In the genomic region with DNA sequence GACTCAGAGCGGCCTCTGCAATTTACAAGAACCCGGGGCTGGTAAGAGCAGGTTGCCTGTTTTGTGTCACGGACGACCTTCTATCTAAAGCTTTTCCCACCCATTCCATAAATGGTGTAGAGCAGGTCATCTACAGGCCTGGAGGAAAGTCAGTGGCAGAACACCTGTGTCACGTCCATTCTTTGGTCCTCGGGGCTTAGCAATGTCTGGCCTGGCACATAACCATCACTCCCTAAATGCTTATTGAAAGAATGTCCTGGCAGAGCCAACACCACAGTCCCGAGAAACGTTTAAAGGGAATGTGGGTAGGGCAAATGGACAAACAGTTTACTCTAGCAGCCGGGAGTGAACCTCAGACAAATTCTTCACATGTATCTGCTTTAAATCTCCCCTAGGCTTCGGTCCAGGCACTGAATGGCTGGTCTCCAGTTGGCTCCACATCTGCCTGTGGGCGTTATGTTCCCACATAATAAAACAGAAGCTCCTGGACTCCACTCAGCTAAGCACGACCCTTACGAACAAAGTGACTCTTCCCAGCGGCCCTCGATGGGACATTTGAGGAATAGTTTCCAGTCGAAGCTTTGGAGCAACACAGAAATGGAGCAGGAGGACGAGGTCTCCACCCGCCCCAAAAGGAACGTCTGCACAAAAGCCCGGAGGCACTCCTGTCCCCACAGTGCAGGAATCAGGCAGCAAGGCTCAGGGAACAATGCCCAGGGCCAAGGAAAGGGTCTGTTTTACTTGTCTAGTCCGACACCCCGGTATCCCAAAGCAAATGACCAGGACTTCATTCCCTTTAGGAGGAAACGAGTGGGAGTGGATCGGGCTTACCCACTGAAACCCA, we compare ENCODE assay signal across 8 mouse cellular contexts. TPM values are rescaled to one million over a fixed set of nuclear protein-coding genes. Genes with fewer than 3 reads are reported as not detected.
DNase-seq lines count a peak whose midpoint lies in the region; ATAC-seq and TF ChIP-seq lines count a peak whose summit lies in the region.

No protein-coding gene starts in this region.

- H3K27ac ChIP-seq in ES-E14 (ENCODE audit: insufficient read depth, low read depth, low read length, poor library complexity, severe bottlenecking), result no peak overlapping the region
- H3K27ac ChIP-seq in hindbrain, embryonic 14.5 days, result no peak overlapping the region
- H3K27ac ChIP-seq in limb, embryonic 15.5 days, result peak overlapping the region; percentile 81

- no peak overlapping the region for H3ac ChIP-seq in myocyte (ENCODE audit: control insufficient read depth, insufficient read length)

- in situ Hi-C loops in ES-E14 (cut with MboI; ENCODE audit: low sequenced_read_pairs in 2 of 2, unreplicated experiment in 2 of 2), result no loop called here

- 62% methylated on average over 24 of the region's 24 CpGs for WGBS in hindbrain, embryonic 14.5 days
- 32% methylated on average over 24 of the region's 24 CpGs for WGBS in limb, embryonic 15.5 days

- 0 out of 2 replicates have a peak overlapping the region, but pooled peaks have one; percentile 56 for H3K9ac ChIP-seq in ES-E14 (ENCODE audit: insufficient read depth, low read depth, low read length, poor library complexity, severe bottlenecking)
- H3K9ac ChIP-seq in hindbrain, embryonic 14.5 days, result peak overlapping the region; percentile 56
- 0 out of 2 replicates have a peak overlapping the region, but pooled peaks have one; percentile 8 for H3K9ac ChIP-seq in limb, embryonic 15.5 days

- TF ChIP-seq POLR2A in myocyte (IDR thresholded peaks at IDR 0.05; ENCODE audit: insufficient read length, low read depth), result no peak

- H3K4me3 ChIP-seq in ES-E14 (ENCODE audit: insufficient read depth in 1 of 2, low read depth in 1 of 2, low read length in 2 of 2, poor library complexity in 1 of 2, severe bottlenecking in 1 of 2) (no peak overlapping the region; a peak in 1 of 4 replicates), myocyte (peak overlapping the region; percentile 46)
- peak overlapping the region; percentile 44 for H3K4me3 ChIP-seq in hindbrain, embryonic 14.5 days (replicated peaks; ENCODE audit: low read length)
- H3K4me3 ChIP-seq in limb, embryonic 15.5 days, result peak overlapping the region; percentile 45

- no peak for DNase-seq in ES-E14 (ENCODE audit: low read depth, low spot score)
- peak; percentile 86 for DNase-seq in fibroblast of lung, adult 2 months (ENCODE audit: low read depth)
- DNase-seq in hindbrain, embryonic 14.5 days (ENCODE audit: low spot score), result no peak
- no peak for DNase-seq in cerebellum, postnatal 10 days
- DNase-seq in frontal cortex, adult 2 months (ENCODE audit: extremely low spot score in 1 of 2, low spot score in 1 of 2), result no peak
- no peak for DNase-seq in frontal cortex, postnatal 25 days (ENCODE audit: low spot score in 2 of 2)

- peaks cover 0 to 5% of the 10 kb centered on the region in 2 experiments; a peak in 1 of 4 replicates for H3K4me1 ChIP-seq in ES-E14 (ENCODE audit: control insufficient read depth in 2 of 2, insufficient read depth in 2 of 2, low read length in 2 of 2, poor library complexity in 1 of 2)
- H3K4me1 ChIP-seq in hindbrain, embryonic 14.5 days (replicated peaks; ENCODE audit: control insufficient read depth, insufficient read depth, low read length), result peaks cover 5% of the 10 kb centered on the region
- H3K4me1 ChIP-seq in limb, embryonic 15.5 days, result peaks cover 30% of the 10 kb centered on the region

- no peaks in the 10 kb centered on the region for H3K79me2 ChIP-seq in myocyte (ENCODE audit: control insufficient read depth, insufficient read depth)

- H3K4me2 ChIP-seq in hindbrain, embryonic 14.5 days (replicated peaks), result peak overlapping the region; percentile 87
- H3K4me2 ChIP-seq in limb, embryonic 15.5 days, result peak overlapping the region; percentile 83
- H3K4me2 ChIP-seq in myocyte (ENCODE audit: low read depth), result peak overlapping the region; percentile 82

- no peaks in the 10 kb centered on the region for H3K27me3 ChIP-seq in hindbrain, embryonic 14.5 days (ENCODE audit: control insufficient read depth, insufficient read depth, low read length)
- no peaks in the 10 kb centered on the region for H3K27me3 ChIP-seq in limb, embryonic 15.5 days
- H3K27me3 ChIP-seq in myocyte (ENCODE audit: control insufficient read depth, insufficient read depth, insufficient read length), result no peaks in the 10 kb centered on the region

- no peaks in the 10 kb centered on the region for H3K36me3 ChIP-seq in ES-E14 (ENCODE audit: control insufficient read depth, insufficient read depth, low read length, poor library complexity, severe bottlenecking)
- no peaks in the 10 kb centered on the region for H3K36me3 ChIP-seq in hindbrain, embryonic 14.5 days (replicated peaks; ENCODE audit: control insufficient read depth, insufficient read depth)
- no peaks in the 10 kb centered on the region for H3K36me3 ChIP-seq in limb, embryonic 15.5 days
- H3K36me3 ChIP-seq in myocyte (ENCODE audit: control insufficient read depth, insufficient read depth), result no peaks in the 10 kb centered on the region

- H3K9me3 ChIP-seq in ES-E14 (ENCODE audit: control insufficient read depth, insufficient read depth, low read depth, low read length), result no peaks in the 10 kb centered on the region
- peaks cover 8% of the 10 kb centered on the region; the same call in 1 of the 2 replicates for H3K9me3 ChIP-seq in hindbrain, embryonic 14.5 days (ENCODE audit: control insufficient read depth, low read length)
- no peaks in the 10 kb centered on the region for H3K9me3 ChIP-seq in limb, embryonic 15.5 days

- no peak for ATAC-seq in hindbrain, embryonic 14.5 days (ENCODE audit: low FRiP score)
- peak; percentile 60 for ATAC-seq in limb, embryonic 15.5 days (ENCODE audit: insufficient number of reproducible peaks, low FRiP score, low TSS enrichment, low read depth)

TF ChIP-seq in ES-E14, 5 proteins besides CTCF, POLR2A, EP300 and RAD21:
- TF ChIP-seq ZC3H11A (IDR thresholded peaks at IDR 0.05; ENCODE audit: borderline replicate concordance, low read depth, low read length) (no peak), MAFK (IDR thresholded peaks at IDR 0.05; ENCODE audit: insufficient read depth, low read depth, low read length) (no peak), CHD2 (IDR thresholded peaks at IDR 0.05; ENCODE audit: low read depth, low read length) (no peak), HCFC1 (IDR thresholded peaks at IDR 0.05; ENCODE audit: borderline replicate concordance, insufficient read depth, low read length) (no peak), ZNF384 (IDR thresholded peaks at IDR 0.05; ENCODE audit: low read depth, low read length) (no peak)

TF ChIP-seq in myocyte, 11 proteins besides CTCF, POLR2A, EP300 and RAD21:
- TF ChIP-seq MAX (IDR thresholded peaks at IDR 0.05; ENCODE audit: low read depth) (no peak), CEBPB (IDR thresholded peaks at IDR 0.05; ENCODE audit: insufficient read depth, poor library complexity, severe bottlenecking) (no peak), MYOG (IDR thresholded peaks at IDR 0.05; ENCODE audit: control insufficient read depth in 1 of 3, insufficient read depth in 1 of 3, insufficient read length in 2 of 3, low read depth in 2 of 3) (peak in 1 of 3 experiments; percentile 17), MYOD1 (IDR thresholded peaks at IDR 0.05; ENCODE audit: control insufficient read depth in 1 of 3, insufficient read length in 2 of 3, low read depth in 2 of 3) (peak in 2 of 3 experiments; percentile 43 to 63)

RNA-seq across cellular contexts. Expression of gene Zc2hc1c, which starts 1.0 kb away (rescaled TPM):
- total RNA-seq in ES-E14 (2012; rRNA removed), result 0.45 and 0.63 TPM in 2 replicates
- polyA plus RNA-seq in hindbrain, embryonic 14.5 days (2014; fragmentation: Nextera tagmentation; extraction: Ambion mirVana), result 1.9 and 2.0 TPM in 2 replicates
- polyA plus RNA-seq in limb, embryonic 15.5 days (2015; fragmentation: Nextera tagmentation; extraction: Ambion mirVana), result 1.9 and 2.2 TPM in 2 replicates
- 1.7 TPM for polyA plus RNA-seq in myocyte (2012; fragmentation: generic; extraction: Trizol)
- polyA plus RNA-seq in frontal cortex, adult 2 months (2012; rRNA removed), result 0.92 and 0.94 TPM in 2 replicates

RNA-seq across cellular contexts. Expression of gene Acyp1, which starts 1.1 kb away (rescaled TPM):
- total RNA-seq in ES-E14 (2012; rRNA removed), result 12.2 and 15.0 TPM in 2 replicates
- polyA plus RNA-seq in hindbrain, embryonic 14.5 days (2014; fragmentation: Nextera tagmentation; extraction: Ambion mirVana), result 46.8 and 59.1 TPM in 2 replicates
- 41.8 and 42.0 TPM in 2 replicates for polyA plus RNA-seq in limb, embryonic 15.5 days (2015; fragmentation: Nextera tagmentation; extraction: Ambion mirVana)
- polyA plus RNA-seq in myocyte (2012; fragmentation: generic; extraction: Trizol), result 22.0 TPM
- 35.6 and 44.0 TPM in 2 replicates for polyA plus RNA-seq in frontal cortex, adult 2 months (2012; rRNA removed)

RNA-seq across cellular contexts. Expression of gene Mlh3, which starts 19.0 kb away (rescaled TPM):
- total RNA-seq in ES-E14 (2012; rRNA removed), result 12.6 and 13.1 TPM in 2 replicates
- polyA plus RNA-seq in hindbrain, embryonic 14.5 days (2014; fragmentation: Nextera tagmentation; extraction: Ambion mirVana), result 9.4 and 9.5 TPM in 2 replicates
- 8.1 and 9.4 TPM in 2 replicates for polyA plus RNA-seq in limb, embryonic 15.5 days (2015; fragmentation: Nextera tagmentation; extraction: Ambion mirVana)
- polyA plus RNA-seq in myocyte (2012; fragmentation: generic; extraction: Trizol), result 1.4 TPM
- polyA plus RNA-seq in frontal cortex, adult 2 months (2012; rRNA removed), result 13.5 and 14.5 TPM in 2 replicates

RNA-seq across cellular contexts. Expression of gene Nek9, which starts 49.8 kb away (rescaled TPM):
- 18.1 and 20.4 TPM in 2 replicates for total RNA-seq in ES-E14 (2012; rRNA removed)
- polyA plus RNA-seq in hindbrain, embryonic 14.5 days (2014; fragmentation: Nextera tagmentation; extraction: Ambion mirVana), result 9.5 and 10.0 TPM in 2 replicates
- 17.4 and 23.1 TPM in 2 replicates for polyA plus RNA-seq in limb, embryonic 15.5 days (2015; fragmentation: Nextera tagmentation; extraction: Ambion mirVana)
- polyA plus RNA-seq in myocyte (2012; fragmentation: generic; extraction: Trizol), result 40.4 TPM
- 33.9 and 38.0 TPM in 2 replicates for polyA plus RNA-seq in frontal cortex, adult 2 months (2012; rRNA removed)

Comparison
In these comparisons a context has a peak if more than half of its experiments do, and no peak if none do; other contexts are left out.
1. H3K4me3 ChIP-seq: peak in hindbrain, embryonic 14.5 days (single experiment), limb, embryonic 15.5 days (single experiment) and myocyte (single experiment); none in ES-E14 (0 of 2).
2. Peak in every context shown above with its lines, with median percentiles within 50 percentile points of each other: H3K9ac ChIP-seq and H3K4me2 ChIP-seq.